Mouse (Mus musculus) embryonic fibroblast, embryonic 13.5 days (primary cell): ENCODE measurements around the gene Gskip.

Experiments
- CTCF ChIP-seq: IDR thresholded peaks from 2 replicates; pipeline ENCODE4 v1.5.1; 2011; ENCODE audit warnings: mild to moderate bottlenecking, control low read depth, low read length, moderate library complexity, borderline replicate concordance; ENCODE audit not compliant: insufficient read depth
- POLR2A ChIP-seq: IDR thresholded peaks from 2 replicates; pipeline ENCODE4 v1.6.1; 2011; ENCODE audit warnings: low read depth, mild to moderate bottlenecking, control low read depth, low read length, moderate library complexity

- TF ChIP-seq CTCF, result no peak
- no peak for TF ChIP-seq POLR2A
Observed at GRCm38 (mm10) chr12:105686791-105687190, 2.2 kb downstream of the Gskip start.
